In genomic region chr1:31016068-31016467, GRCm38 (mm10) we compare ENCODE assay signal across 24 mouse cellular contexts. TPM values are rescaled to one million over a fixed set of nuclear protein-coding genes. Genes with fewer than 3 reads are reported as not detected.
A peak's percentile ranks its signal among the peaks of the same experiment; 100 is the strongest.
DNase-seq lines count a peak whose midpoint lies in the region; ATAC-seq and TF ChIP-seq lines count a peak whose summit lies in the region.
"Had no signal": no experiment of that assay in that cellular context is flagged by ENCODE, and none has a peak within 500 bp of the region (broad histone marks: within the 10 kb centered on the region; RNA-seq: fewer than 3 reads in every experiment).

No protein-coding gene starts in this region.

- no peaks in the 10 kb centered on the region for H3K36me3 ChIP-seq in liver, adult 2 months (ENCODE audit: control insufficient read depth, insufficient read depth, low read length)
- H3K36me3 ChIP-seq in liver, embryonic 11.5 days (ENCODE audit: control insufficient read depth, insufficient read depth, low read length): no peaks in the 10 kb centered on the region
- H3K36me3 ChIP-seq in liver, embryonic 16.5 days (ENCODE audit: control insufficient read depth, insufficient read depth): no peaks in the 10 kb centered on the region
- no peaks in the 10 kb centered on the region for H3K36me3 ChIP-seq in liver, embryonic 12.5 days
- no peaks in the 10 kb centered on the region for H3K36me3 ChIP-seq in liver, postnatal 0 days (replicated peaks; ENCODE audit: insufficient read depth, low read length)
- no peaks in the 10 kb centered on the region for H3K36me3 ChIP-seq in midbrain, embryonic 11.5 days (ENCODE audit: control insufficient read depth, insufficient read depth, low read length)
- H3K36me3 ChIP-seq: embryonic facial prominence, embryonic 10.5 days; embryonic facial prominence, embryonic 12.5 days; forebrain, embryonic 15.5 days had no signal

- peak; percentile 98 for DNase-seq in liver, adult 2 months (ENCODE audit: extremely low read depth, low read depth, low spot score)
- no peak for DNase-seq in liver, embryonic 11.5 days (ENCODE audit: low spot score)
- DNase-seq in liver, postnatal 0 days: peak; percentile 16
- DNase-seq in midbrain, embryonic 11.5 days (ENCODE audit: low spot score, missing footprints): no peak
- DNase-seq: adrenal gland, adult 2 months; adrenal gland, postnatal 10 days; adrenal gland, postnatal 25 days; cerebellum, adult 11-12 months; cerebellum, adult 2 months; cerebellum, adult 9-10 months; cerebellum, postnatal 10 days; cerebellum, postnatal 25 days had no signal

- peaks cover 32% of the 10 kb centered on the region for H3K4me1 ChIP-seq in liver, adult 2 months (ENCODE audit: control insufficient read depth, insufficient read depth, low read length)
- H3K4me1 ChIP-seq in liver, embryonic 11.5 days (replicated peaks; ENCODE audit: control insufficient read depth, insufficient read depth, low read length): no peaks in the 10 kb centered on the region
- H3K4me1 ChIP-seq in liver, embryonic 16.5 days (ENCODE audit: control insufficient read depth, low read depth, low read length): no peaks in the 10 kb centered on the region; the same call in 1 of the 2 replicates
- H3K4me1 ChIP-seq in liver, embryonic 12.5 days: no peaks in the 10 kb centered on the region
- peaks cover 2% of the 10 kb centered on the region; the same call in 1 of the 2 replicates for H3K4me1 ChIP-seq in liver, postnatal 0 days (ENCODE audit: insufficient read depth)
- H3K4me1 ChIP-seq in midbrain, embryonic 11.5 days (ENCODE audit: control insufficient read depth, insufficient read depth, low read length): no peaks in the 10 kb centered on the region
- H3K4me1 ChIP-seq: embryonic facial prominence, embryonic 10.5 days; embryonic facial prominence, embryonic 12.5 days; forebrain, embryonic 13.5 days; forebrain, embryonic 15.5 days had no signal

- no peaks in the 10 kb centered on the region for H3K79me2 ChIP-seq in liver, adult 2 months (ENCODE audit: control insufficient read depth, insufficient read depth, low read length)

- no peaks in the 10 kb centered on the region for H3K27me3 ChIP-seq in liver, adult 2 months (ENCODE audit: control insufficient read depth, insufficient read depth, low read length)
- H3K27me3 ChIP-seq in liver, embryonic 11.5 days (replicated peaks; ENCODE audit: control insufficient read depth, insufficient read depth, low read length): no peaks in the 10 kb centered on the region
- no peaks in the 10 kb centered on the region for H3K27me3 ChIP-seq in liver, embryonic 16.5 days (ENCODE audit: control insufficient read depth, insufficient read depth, low read depth, low read length)
- H3K27me3 ChIP-seq in liver, embryonic 12.5 days (replicated peaks): no peaks in the 10 kb centered on the region
- H3K27me3 ChIP-seq in liver, postnatal 0 days (ENCODE audit: insufficient read depth, low read length): no peaks in the 10 kb centered on the region
- no peaks in the 10 kb centered on the region for H3K27me3 ChIP-seq in midbrain, embryonic 11.5 days (ENCODE audit: control insufficient read depth, insufficient read depth, low read length)
- H3K27me3 ChIP-seq: embryonic facial prominence, embryonic 12.5 days; forebrain, embryonic 13.5 days; forebrain, embryonic 15.5 days had no signal

- ATAC-seq in liver, embryonic 11.5 days (replicated peaks; ENCODE audit: low FRiP score): no peak
- peak; percentile 70 for ATAC-seq in liver, embryonic 16.5 days (ENCODE audit: low read depth)
- no peak for ATAC-seq in liver, embryonic 12.5 days
- ATAC-seq in liver, postnatal 0 days: peak; percentile 62
- ATAC-seq in midbrain, embryonic 11.5 days (ENCODE audit: low FRiP score): no peak
- ATAC-seq: forebrain, embryonic 13.5 days; forebrain, embryonic 15.5 days had no signal

- no peak for TF ChIP-seq POLR2A in liver, adult 2 months (IDR thresholded peaks at IDR 0.05; ENCODE audit: extremely low read depth, insufficient read depth, low read length)

- TF ChIP-seq CTCF in liver, adult 2 months (IDR thresholded peaks at IDR 0.05; ENCODE audit: low read depth, low read length): no peak
- TF ChIP-seq CTCF in liver, postnatal 0 days (IDR thresholded peaks at IDR 0.05; ENCODE audit: low read depth): no peak

- no peaks in the 10 kb centered on the region for H3K9me3 ChIP-seq in liver, embryonic 11.5 days (ENCODE audit: control insufficient read depth, low read length)
- no peaks in the 10 kb centered on the region for H3K9me3 ChIP-seq in liver, embryonic 16.5 days (replicated peaks; ENCODE audit: control insufficient read depth, low read length)
- H3K9me3 ChIP-seq in liver, embryonic 12.5 days (replicated peaks): no peaks in the 10 kb centered on the region
- H3K9me3 ChIP-seq in liver, postnatal 0 days (ENCODE audit: low read length): no peaks in the 10 kb centered on the region
- H3K9me3 ChIP-seq in midbrain, embryonic 11.5 days (ENCODE audit: control insufficient read depth, low read length): no peaks in the 10 kb centered on the region
- H3K9me3 ChIP-seq: embryonic facial prominence, embryonic 10.5 days; embryonic facial prominence, embryonic 12.5 days; forebrain, embryonic 13.5 days; forebrain, embryonic 15.5 days had no signal

- no peak overlapping the region for H3K4me2 ChIP-seq in liver, embryonic 11.5 days
- no peak overlapping the region for H3K4me2 ChIP-seq in liver, embryonic 16.5 days (ENCODE audit: low read depth, low read length)
- no peak overlapping the region for H3K4me2 ChIP-seq in liver, embryonic 12.5 days
- no peak overlapping the region for H3K4me2 ChIP-seq in liver, postnatal 0 days (ENCODE audit: low read depth, low read length)
- no peak overlapping the region for H3K4me2 ChIP-seq in midbrain, embryonic 11.5 days
- H3K4me2 ChIP-seq: embryonic facial prominence, embryonic 12.5 days; forebrain, embryonic 13.5 days; forebrain, embryonic 15.5 days had no signal

- 14% methylated on average over 6 of the region's 6 CpGs for WGBS in liver, adult 2 months
- 76% methylated on average over 6 of the region's 6 CpGs for WGBS in liver, embryonic 11.5 days
- WGBS in liver, embryonic 16.5 days (ENCODE audit: insufficient replicate concordance): 57% methylated on average over 6 of the region's 6 CpGs
- 70% methylated on average over 6 of the region's 6 CpGs for WGBS in liver, embryonic 12.5 days (ENCODE audit: insufficient replicate concordance)
- WGBS in liver, postnatal 0 days (ENCODE audit: insufficient replicate concordance): 51% methylated on average over 6 of the region's 6 CpGs
- 87% methylated on average over 6 of the region's 6 CpGs for WGBS in midbrain, embryonic 11.5 days

- peak overlapping the region; percentile 42; the same call in 1 of the 2 replicates for H3K9ac ChIP-seq in liver, adult 2 months (ENCODE audit: low read depth, low read length)
- no peak overlapping the region for H3K9ac ChIP-seq in liver, embryonic 11.5 days (ENCODE audit: low read depth, low read length)
- no peak overlapping the region for H3K9ac ChIP-seq in liver, embryonic 16.5 days (ENCODE audit: low read depth, low read length)
- H3K9ac ChIP-seq in liver, embryonic 12.5 days: no peak overlapping the region
- H3K9ac ChIP-seq in liver, postnatal 0 days (replicated peaks): no peak overlapping the region
- H3K9ac ChIP-seq in midbrain, embryonic 11.5 days (ENCODE audit: low read length): no peak overlapping the region
- H3K9ac ChIP-seq: embryonic facial prominence, embryonic 12.5 days; forebrain, embryonic 13.5 days; forebrain, embryonic 15.5 days had no signal

- no peak overlapping the region for H3K4me3 ChIP-seq in liver, adult 2 months (ENCODE audit: insufficient read depth, low read depth, low read length)
- no peak overlapping the region for H3K4me3 ChIP-seq in liver, embryonic 11.5 days (ENCODE audit: low read depth, low read length)
- H3K4me3 ChIP-seq in liver, embryonic 16.5 days (ENCODE audit: low read depth, low read length): no peak overlapping the region
- H3K4me3 ChIP-seq in liver, embryonic 12.5 days: no peak overlapping the region
- H3K4me3 ChIP-seq in liver, postnatal 0 days (ENCODE audit: low read depth, low read length): no peak overlapping the region
- no peak overlapping the region for H3K4me3 ChIP-seq in midbrain, embryonic 11.5 days (ENCODE audit: low read depth, low read length)
- H3K4me3 ChIP-seq: embryonic facial prominence, embryonic 10.5 days; embryonic facial prominence, embryonic 12.5 days; forebrain, embryonic 13.5 days; forebrain, embryonic 15.5 days had no signal

- peak; percentile 81 for TF ChIP-seq EP300 in liver, postnatal 0 days (IDR thresholded peaks at IDR 0.05; ENCODE audit: low read depth)

- H3K27ac ChIP-seq in liver, adult 2 months (replicated peaks; ENCODE audit: insufficient read depth, low read depth, low read length): peak overlapping the region; percentile 95
- H3K27ac ChIP-seq in liver, embryonic 11.5 days (ENCODE audit: low read depth, low read length): no peak overlapping the region
- H3K27ac ChIP-seq in liver, embryonic 16.5 days (ENCODE audit: low read length): peak overlapping the region; percentile 66
- H3K27ac ChIP-seq in liver, embryonic 12.5 days: no peak overlapping the region
- H3K27ac ChIP-seq in liver, postnatal 0 days (ENCODE audit: low read depth): peak overlapping the region; percentile 95
- H3K27ac ChIP-seq in midbrain, embryonic 11.5 days (ENCODE audit: low read depth, low read length): no peak overlapping the region
- H3K27ac ChIP-seq: embryonic facial prominence, embryonic 10.5 days; embryonic facial prominence, embryonic 12.5 days; forebrain, embryonic 13.5 days; forebrain, embryonic 15.5 days had no signal

RNA-seq across cellular contexts. Expression of gene AC153137.1, which starts 38.3 kb away (rescaled TPM):
- not detected in 2 replicates for total RNA-seq in liver, adult 2 months (2014; rRNA removed)
- polyA plus RNA-seq in liver, adult 2 months (2012; rRNA removed): not detected in 2 replicates
- polyA plus RNA-seq in liver, embryonic 11.5 days (2014; fragmentation: Nextera tagmentation; extraction: Ambion mirVana): not detected in 2 replicates
- polyA plus RNA-seq in liver, embryonic 16.5 days (2015; fragmentation: Nextera tagmentation; extraction: Ambion mirVana): not detected in 2 replicates
- not detected in 2 replicates for polyA plus RNA-seq in liver, embryonic 12.5 days (2016; fragmentation: Nextera tagmentation; extraction: Ambion mirVana)
- polyA plus RNA-seq in liver, postnatal 0 days (2015; fragmentation: Nextera tagmentation; extraction: Ambion mirVana): not detected in 2 replicates
- polyA plus RNA-seq in midbrain, embryonic 11.5 days (2014; fragmentation: Nextera tagmentation; extraction: Ambion mirVana): not detected in 2 replicates
- total RNA-seq: adrenal gland, adult 2 months; adrenal gland, postnatal 10 days; adrenal gland, postnatal 25 days; adrenal gland, postnatal 4 days; MEL had no signal
- polyA plus RNA-seq: adrenal gland, adult 2 months; brain, embryonic 14.5 days; cerebellum, adult 2 months; cortical plate, adult 2 months; embryonic facial prominence, embryonic 10.5 days; embryonic facial prominence, embryonic 12.5 days; embryonic facial prominence, embryonic 14.5 days; forebrain, embryonic 11.5 days; forebrain, embryonic 13.5 days; forebrain, embryonic 15.5 days had no signal

Comparison
In these comparisons a context has a peak if more than half of its experiments do, and no peak if none do; other contexts are left out.
1. DNase-seq: peak in liver, adult 2 months (single experiment) and liver, postnatal 0 days (single experiment); none in liver, embryonic 11.5 days (single experiment) and midbrain, embryonic 11.5 days (single experiment).
2. H3K27ac ChIP-seq: peak in liver, adult 2 months (single experiment), liver, embryonic 16.5 days (single experiment) and liver, postnatal 0 days (single experiment); none in liver, embryonic 11.5 days (single experiment), liver, embryonic 12.5 days (single experiment) and midbrain, embryonic 11.5 days (single experiment).
3. ATAC-seq: peak in liver, embryonic 16.5 days (single experiment) and liver, postnatal 0 days (single experiment); none in liver, embryonic 11.5 days (single experiment), liver, embryonic 12.5 days (single experiment) and midbrain, embryonic 11.5 days (single experiment).